Mouse (Mus musculus) stomach, embryonic 15.5 days (tissue): ENCODE data around the gene Rnf207. TPM values are rescaled to one million over a fixed set of nuclear protein-coding genes. Genes with fewer than 3 reads are reported as not detected.

Experiments
- ATAC-seq: fragments of 200-750 bp; cut with Nextera tagmentation; 2 replicates; pipeline ENCODE4 v1.8.0; 2017; ENCODE audit warnings: low read depth, moderate number of reproducible peaks, moderate TSS enrichment; ENCODE audit not compliant: insufficient read depth, low FRiP score
- H3K27ac ChIP-seq: fragments of 300-500 bp; sonication (generic); 2 replicates; pipeline ENCODE4 v1.5.1; 2015; ENCODE audit warnings: mild to moderate bottlenecking, inconsistent platforms
- H3K27me3 ChIP-seq: fragments of 300-500 bp; sonication (generic); replicated peaks from 2 replicates; pipeline ENCODE4 v1.6.1; 2015; ENCODE audit warnings: inconsistent platforms
- H3K36me3 ChIP-seq: fragments of 300-500 bp; sonication (generic); 2 replicates; pipeline ENCODE4 v1.6.1; 2015; ENCODE audit warnings: inconsistent platforms
- H3K4me1 ChIP-seq: fragments of 300-500 bp; sonication (generic); 2 replicates; pipeline ENCODE4 v1.6.1; 2015; ENCODE audit warnings: inconsistent platforms
- H3K4me2 ChIP-seq: fragments of 300-500 bp; sonication (generic); 2 replicates; pipeline ENCODE4 v1.6.1; 2015; ENCODE audit warnings: mild to moderate bottlenecking, inconsistent platforms
- H3K4me3 ChIP-seq: fragments of 300-500 bp; sonication (generic); replicated peaks from 2 replicates; pipeline ENCODE4 v1.5.1; 2015; ENCODE audit warnings: inconsistent platforms
- H3K9ac ChIP-seq: fragments of 300-500 bp; sonication (generic); 2 replicates; pipeline ENCODE4 v1.6.1; 2015; ENCODE audit warnings: inconsistent platforms
- H3K9me3 ChIP-seq: fragments of 300-500 bp; sonication (generic); 2 replicates; pipeline ENCODE4 v1.6.1; 2016; ENCODE audit warnings: inconsistent platforms
- WGBS: fragments of 180-500 bp; shearing (Covaris S2); methylation state at CpG from one replicate; pipeline ENCODE4 v1.1.7; 2015; 5-methylcytosine and 5-hydroxymethylcytosine counted together
- polyA plus RNA-seq: library from polyadenylated mRNA; unstranded; fragments of >200 nt; fragmentation: Nextera tagmentation; extraction: Ambion mirVana; gene quantifications from 2 replicates; pipeline ENCODE4 v1.2.1, GENCODE M21; 2015

Rnf207 gene
- polyA plus RNA-seq = 1.0 TPM in 2 replicates

DNA sequence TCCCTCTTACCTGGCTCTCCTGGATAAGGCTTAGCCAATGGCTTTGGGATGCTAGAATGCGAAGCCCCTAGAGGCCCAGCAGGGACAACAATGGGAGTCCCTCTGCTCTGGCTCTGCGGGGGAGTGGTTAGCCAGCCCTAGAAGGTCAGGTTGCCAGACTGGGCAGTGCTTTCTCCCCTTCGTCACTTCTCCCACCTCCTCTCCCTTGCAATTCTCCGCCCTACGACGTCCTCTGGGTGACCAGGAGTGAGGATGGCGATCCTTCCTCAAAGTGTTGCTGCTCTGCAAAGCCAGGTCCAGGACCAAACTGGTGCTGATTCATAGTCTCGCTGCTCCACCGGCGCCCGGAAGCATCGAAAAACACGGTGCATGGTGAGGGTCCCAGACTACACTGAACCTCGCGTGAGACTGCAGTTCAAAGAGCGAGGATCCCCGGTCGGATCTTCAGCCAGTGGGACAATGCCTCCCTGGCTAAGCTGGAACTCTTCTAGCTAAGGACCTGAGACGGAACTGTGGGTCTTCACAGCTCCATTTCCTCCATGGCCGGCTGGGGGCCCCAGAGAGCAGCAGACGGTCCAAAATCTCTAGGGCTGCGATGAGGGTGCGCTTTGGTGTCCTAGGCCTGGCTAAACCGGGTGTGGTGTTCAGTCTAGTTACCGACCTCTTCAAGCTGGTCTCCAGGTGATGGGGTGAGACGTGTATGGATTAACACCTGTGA, at the start of gene Rnf207:
Rnf207 (minus strand) TSS at position 477 of the 718 bp plus-strand sequence.
- no peaks in the 10 kb centered on the region for H3K9me3 ChIP-seq
- WGBS = 6% methylated on average over 26 of the region's 26 CpGs
- no peaks in the 10 kb centered on the region for H3K36me3 ChIP-seq
- H3K4me1 ChIP-seq = peaks cover 17% of the 10 kb centered on the region
- ATAC-seq = no peak
- peak within 1 kb of the TSS; percentile 45 for H3K4me2 ChIP-seq
- no peak within 1 kb of the TSS for H3K9ac ChIP-seq
- peak within 1 kb of the TSS; percentile 9; the same call in 1 of the 2 replicates for H3K4me3 ChIP-seq
- H3K27ac ChIP-seq = no peak within 1 kb of the TSS
- H3K27me3 ChIP-seq = peaks cover 41% of the 10 kb centered on the region

DNA sequence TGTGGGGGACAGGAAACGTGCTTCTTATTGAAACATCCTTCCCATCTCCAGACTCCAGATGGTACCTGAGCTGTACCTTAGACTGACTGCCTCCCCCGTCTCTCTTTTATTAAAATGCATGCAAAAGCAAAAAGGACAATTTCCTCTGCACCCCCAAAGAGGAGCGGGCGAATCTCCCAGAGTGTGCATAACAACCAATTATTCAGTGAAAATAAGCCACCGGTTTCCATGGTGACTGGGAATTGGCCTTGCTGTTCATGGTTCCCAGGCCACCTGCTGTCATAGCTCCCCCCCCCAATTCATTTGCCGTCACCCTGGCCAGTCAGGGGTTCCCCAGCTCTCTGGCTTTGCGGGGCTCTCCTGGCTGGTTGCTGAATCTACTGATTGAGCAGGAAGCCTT, 46.4 kb upstream of the Rnf207 start:
- H3K9ac ChIP-seq = no peak overlapping the region
- H3K9me3 ChIP-seq = no peaks in the 10 kb centered on the region
- H3K36me3 ChIP-seq = no peaks in the 10 kb centered on the region
- no peak overlapping the region for H3K27ac ChIP-seq
- H3K4me1 ChIP-seq = peaks cover 8% of the 10 kb centered on the region; the same call in 1 of the 2 replicates
- H3K27me3 ChIP-seq = peaks cover 12% of the 10 kb centered on the region
- H3K4me3 ChIP-seq = no peak overlapping the region
- 70% methylated on average over 7 of the region's 7 CpGs for WGBS
- no peak for ATAC-seq
- no peak overlapping the region for H3K4me2 ChIP-seq

DNA sequence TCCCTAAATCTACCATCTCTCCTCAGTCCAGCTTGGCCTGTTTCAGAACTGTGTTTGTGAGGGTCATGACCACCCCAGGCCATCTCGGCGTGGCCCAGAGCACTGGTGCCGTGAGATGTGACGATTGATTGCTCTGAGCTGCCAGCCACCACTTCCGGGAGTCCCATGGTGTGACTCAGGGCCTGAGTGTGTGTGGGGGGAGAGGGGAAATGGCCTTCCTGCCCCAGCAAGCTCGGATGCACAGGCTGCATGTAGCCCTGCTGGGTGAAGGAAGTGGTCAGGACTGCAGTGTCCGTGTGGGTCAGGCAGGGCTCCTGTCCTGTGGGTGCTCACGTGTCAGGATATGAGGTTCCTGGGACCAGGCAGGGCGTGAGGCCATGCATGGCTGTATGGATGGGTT, 43.4 kb upstream of the Rnf207 start:
- 47% methylated on average over 9 of the region's 9 CpGs for WGBS
- Histone ChIP-seq H3K4me2 (no peak overlapping the region), H3K27me3 (peaks cover 18% of the 10 kb centered on the region), H3K4me1 (peaks cover 8% of the 10 kb centered on the region; the same call in 1 of the 2 replicates), H3K9me3 (no peaks in the 10 kb centered on the region), H3K9ac (no peak overlapping the region), H3K27ac (no peak overlapping the region), H3K4me3 (no peak overlapping the region), H3K36me3 (no peaks in the 10 kb centered on the region)
- ATAC-seq = no peak

DNA sequence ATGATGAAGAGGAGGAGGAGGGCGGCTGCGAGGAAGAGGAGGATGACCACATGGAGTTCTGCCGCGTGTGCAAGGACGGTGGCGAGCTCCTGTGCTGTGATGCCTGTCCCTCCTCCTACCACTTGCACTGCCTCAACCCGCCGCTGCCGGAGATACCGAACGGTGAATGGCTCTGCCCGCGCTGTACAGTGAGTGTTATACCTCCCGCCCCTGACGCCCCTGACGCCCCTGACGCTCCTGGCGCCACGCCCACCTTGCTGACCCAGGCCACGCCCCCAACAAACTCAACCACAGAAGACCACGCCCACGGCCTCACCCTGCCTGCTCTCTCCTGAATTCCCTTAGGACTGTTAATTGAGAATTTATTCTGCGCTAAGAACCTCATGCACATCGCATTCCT, 42.1 kb upstream of the Rnf207 start:
- H3K36me3 ChIP-seq = no peaks in the 10 kb centered on the region
- peak overlapping the region; percentile 16; the same call in 1 of the 2 replicates for H3K4me3 ChIP-seq
- no peak overlapping the region for H3K27ac ChIP-seq
- no peak overlapping the region for H3K9ac ChIP-seq
- ATAC-seq = peak; percentile 67
- H3K4me2 ChIP-seq = peak overlapping the region; percentile 42
- 2% methylated on average over 23 of the region's 24 CpGs for WGBS
- H3K27me3 ChIP-seq = peaks cover 18% of the 10 kb centered on the region
- H3K9me3 ChIP-seq = no peaks in the 10 kb centered on the region
- peaks cover 8% of the 10 kb centered on the region; the same call in 1 of the 2 replicates for H3K4me1 ChIP-seq

DNA sequence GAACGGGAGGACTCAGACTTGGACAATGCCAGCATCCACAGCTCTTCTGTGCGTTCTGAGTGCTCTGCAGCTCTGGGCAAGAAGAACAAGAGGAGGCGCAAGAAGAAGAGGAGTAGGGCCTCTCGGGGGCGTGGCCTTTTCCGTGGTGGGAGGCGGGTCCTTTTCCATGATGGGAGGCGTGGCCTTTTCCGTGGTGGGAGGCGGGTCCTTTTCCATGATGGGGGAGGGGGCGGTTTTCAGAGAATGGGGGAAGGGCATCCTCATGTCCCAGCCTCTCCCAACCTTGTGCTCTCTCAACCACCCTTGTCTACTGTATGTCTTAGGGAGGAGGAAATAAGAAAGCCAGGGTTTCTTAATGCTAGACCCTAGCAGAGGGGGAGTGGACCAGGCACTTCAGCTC, 40.9 kb upstream of the Rnf207 start:
- ATAC-seq = no peak
- H3K9ac ChIP-seq = no peak overlapping the region
- H3K4me2 ChIP-seq = no peak overlapping the region
- H3K4me1 ChIP-seq = peaks cover 8% of the 10 kb centered on the region; the same call in 1 of the 2 replicates
- no peak overlapping the region for H3K4me3 ChIP-seq
- H3K27ac ChIP-seq = no peak overlapping the region
- no peaks in the 10 kb centered on the region for H3K36me3 ChIP-seq
- no peaks in the 10 kb centered on the region for H3K9me3 ChIP-seq
- 7% methylated on average over 11 of the region's 11 CpGs for WGBS
- H3K27me3 ChIP-seq = peaks cover 18% of the 10 kb centered on the region

DNA sequence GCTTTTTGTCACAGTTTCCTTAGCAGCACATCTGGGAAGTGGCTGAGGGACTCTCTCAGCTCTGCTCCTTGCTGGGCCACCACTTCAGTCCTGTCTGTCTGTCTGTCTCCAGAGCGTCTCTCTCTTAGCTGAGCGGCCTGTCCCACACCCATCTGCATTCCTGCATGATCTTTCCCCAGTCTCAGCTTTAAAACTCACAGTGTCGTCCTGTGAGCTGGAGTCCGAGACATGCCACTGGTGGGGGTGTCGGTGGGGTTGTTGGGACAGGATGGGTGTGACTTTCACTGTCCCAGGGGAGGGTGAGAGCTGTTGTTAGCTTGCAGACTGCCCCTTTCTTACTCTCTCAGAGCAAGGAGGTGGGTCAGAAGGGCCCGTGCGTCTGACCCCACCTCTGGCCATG, 36.9 kb upstream of the Rnf207 start:
- 73% methylated on average over 7 of the region's 7 CpGs for WGBS

DNA sequence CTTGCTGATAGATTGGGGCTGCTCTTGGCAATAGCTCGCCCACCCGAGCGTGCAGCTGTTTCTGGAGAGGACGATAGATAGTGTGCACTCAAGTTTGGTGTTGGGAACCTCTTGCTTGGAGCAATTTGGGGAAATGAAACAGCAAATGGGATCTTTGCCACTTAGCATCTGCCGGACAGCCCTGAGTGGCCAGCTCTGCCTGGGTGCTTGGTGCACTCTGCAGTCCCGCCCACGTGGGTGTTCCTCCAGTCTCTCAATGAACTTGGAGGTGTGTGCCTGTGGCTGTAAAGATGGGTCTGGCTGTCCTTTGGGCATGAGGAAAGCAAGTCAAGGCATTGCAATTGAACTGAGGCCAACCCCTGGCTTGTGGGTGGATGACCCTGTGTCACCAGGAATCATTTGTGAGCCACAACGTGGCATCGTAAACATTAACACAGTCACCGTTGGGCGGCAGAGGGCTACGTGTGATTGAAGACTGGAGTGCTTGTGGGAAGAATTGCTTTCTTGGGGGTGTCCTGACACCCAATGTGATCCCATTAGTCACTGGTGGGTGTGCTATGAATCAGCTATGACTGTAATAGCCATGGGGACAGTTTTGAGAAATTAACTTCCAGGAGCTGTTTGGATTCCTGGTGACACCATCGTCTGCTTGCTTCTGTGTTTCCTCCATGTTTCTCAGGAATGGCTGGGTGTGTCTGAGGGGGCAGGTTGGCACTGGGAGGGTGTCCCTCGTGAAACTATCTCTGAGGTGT, 35.3 kb upstream of the Rnf207 start:
- no peak overlapping the region for H3K27ac ChIP-seq
- H3K9me3 ChIP-seq = no peaks in the 10 kb centered on the region
- H3K27me3 ChIP-seq = peaks cover 21% of the 10 kb centered on the region
- WGBS = 74% methylated on average over 14 of the region's 14 CpGs
- no peak for ATAC-seq
- no peak overlapping the region for H3K4me2 ChIP-seq
- H3K4me3 ChIP-seq = no peak overlapping the region
- H3K36me3 ChIP-seq = no peaks in the 10 kb centered on the region
- no peak overlapping the region for H3K9ac ChIP-seq
- no peaks in the 10 kb centered on the region for H3K4me1 ChIP-seq

More for the DNA sequence above, 36.9 kb upstream of the Rnf207 start:
- H3K36me3 ChIP-seq = no peaks in the 10 kb centered on the region
- H3K27me3 ChIP-seq = peaks cover 24% of the 10 kb centered on the region
- H3K9ac ChIP-seq = no peak overlapping the region
- H3K27ac ChIP-seq = no peak overlapping the region
- H3K4me2 ChIP-seq = no peak overlapping the region
- no peak for ATAC-seq
- H3K9me3 ChIP-seq = no peaks in the 10 kb centered on the region
- peaks cover 2% of the 10 kb centered on the region; the same call in 1 of the 2 replicates for H3K4me1 ChIP-seq
- H3K4me3 ChIP-seq = no peak overlapping the region

DNA sequence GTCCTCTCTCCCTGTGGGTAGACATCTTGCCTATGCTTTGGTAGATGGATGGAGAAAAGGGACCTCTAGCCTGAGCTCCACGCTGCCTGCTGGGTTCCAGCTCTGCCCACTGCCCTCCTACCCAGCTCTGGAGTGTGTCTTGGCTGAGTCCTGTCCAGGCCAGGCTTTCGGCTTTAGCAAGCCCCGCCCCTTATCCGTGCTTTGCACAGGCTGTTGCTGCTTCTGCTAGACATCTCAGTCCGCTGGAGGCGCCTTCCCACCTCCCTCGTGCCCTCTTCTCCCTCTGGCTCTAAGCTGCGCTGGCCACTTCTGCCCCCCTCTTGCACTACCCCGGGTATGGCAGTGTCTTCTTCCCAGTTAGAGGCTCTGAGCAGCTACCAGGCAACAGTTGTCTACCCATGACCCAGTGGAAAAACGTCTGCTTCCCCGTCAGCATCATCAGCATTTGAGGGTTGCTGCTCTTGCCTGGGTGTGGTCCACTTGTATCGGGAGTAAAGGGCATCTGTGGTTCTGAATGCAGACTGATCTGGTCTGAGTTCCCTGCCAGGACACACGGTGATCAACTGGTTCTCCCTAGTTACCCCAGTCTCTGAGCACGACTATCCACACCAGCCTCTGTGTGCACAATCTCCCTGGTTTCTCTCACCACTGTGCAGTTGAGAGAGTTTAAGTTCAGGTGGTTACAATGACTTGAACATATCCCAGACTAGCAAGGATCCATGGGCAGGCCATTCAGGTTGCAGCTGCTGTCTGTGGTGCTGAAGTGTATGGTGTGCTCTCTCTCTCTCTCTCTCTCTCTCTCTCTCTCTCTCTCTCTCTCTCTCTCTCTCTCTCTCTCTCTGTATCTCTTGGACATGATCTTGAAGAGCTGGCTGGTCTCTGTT, 32.9 kb upstream of the Rnf207 start:
- H3K9me3 ChIP-seq = no peaks in the 10 kb centered on the region
- WGBS = 11% methylated on average over 14 of the region's 14 CpGs
- no peaks in the 10 kb centered on the region for H3K36me3 ChIP-seq
- no peak overlapping the region for H3K4me2 ChIP-seq
- H3K27me3 ChIP-seq = peaks cover 27% of the 10 kb centered on the region
- H3K27ac ChIP-seq = no peak overlapping the region
- no peak overlapping the region for H3K9ac ChIP-seq
- ATAC-seq = no peak
- no peak overlapping the region for H3K4me3 ChIP-seq
- H3K4me1 ChIP-seq = no peaks in the 10 kb centered on the region

DNA sequence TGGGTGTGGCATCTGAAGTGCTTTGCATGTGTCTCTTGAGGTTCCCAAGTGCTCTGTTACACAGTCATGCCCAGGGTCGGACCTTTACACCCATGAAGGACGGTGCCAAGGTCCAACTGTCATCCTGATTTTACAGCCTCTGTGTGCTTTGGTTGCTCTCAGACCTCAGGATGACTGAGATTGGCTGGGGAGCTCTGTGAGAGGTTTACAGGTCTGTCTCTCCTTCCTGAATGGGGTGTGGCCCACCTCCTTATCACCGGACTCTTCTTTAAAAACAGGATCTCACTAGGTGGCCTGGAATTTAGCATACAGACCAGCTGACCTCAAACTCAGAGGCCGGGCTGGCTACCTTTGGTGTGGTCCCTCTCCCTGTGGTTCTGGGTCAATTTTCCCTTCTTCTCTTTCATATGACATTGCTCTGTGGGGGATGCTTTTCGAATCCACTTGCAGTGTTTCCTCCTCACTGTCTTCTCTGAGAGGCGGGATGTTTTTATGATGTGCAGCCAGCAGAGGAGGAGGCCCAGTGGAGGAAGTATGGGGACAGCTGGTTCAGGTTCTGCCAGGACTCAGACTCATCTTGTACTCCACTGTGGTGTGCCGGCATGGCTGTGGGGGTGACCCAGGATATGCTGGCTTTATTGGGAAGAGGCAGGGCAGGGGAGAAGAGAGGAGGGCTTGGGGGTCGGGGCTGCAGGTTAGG, 32.1 kb upstream of the Rnf207 start:
- WGBS = 18% methylated on average over 8 of the region's 8 CpGs
- ATAC-seq = no peak

DNA sequence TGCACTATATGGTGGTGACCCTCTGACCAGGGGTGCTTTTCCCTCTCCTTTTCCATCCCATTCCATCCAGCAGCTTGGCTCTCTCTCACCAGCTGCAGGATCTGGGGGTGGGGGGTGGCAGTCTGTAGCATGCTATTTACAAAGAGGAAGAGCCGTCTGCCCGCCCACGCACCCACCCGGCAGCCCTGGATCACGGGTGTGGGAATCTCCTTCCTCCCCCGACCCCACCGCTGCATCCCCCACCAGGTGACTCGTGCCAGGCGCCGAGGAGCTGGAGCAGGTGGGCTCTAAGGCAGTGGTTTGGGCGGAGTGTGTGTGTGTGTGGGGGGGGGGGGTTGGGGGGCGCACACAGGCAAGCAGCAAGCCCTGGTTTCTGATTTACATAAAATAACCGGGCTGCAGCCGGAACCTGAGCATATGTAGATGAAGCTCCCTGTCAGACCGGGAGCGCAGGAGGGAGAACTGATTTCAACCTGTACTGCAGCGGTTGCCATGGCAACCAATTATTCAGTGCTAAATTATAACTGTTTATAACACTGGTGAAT, 31.1 kb upstream of the Rnf207 start:
- peaks cover 8% of the 10 kb centered on the region; the same call in 1 of the 2 replicates for H3K4me1 ChIP-seq
- no peak overlapping the region for H3K27ac ChIP-seq
- no peaks in the 10 kb centered on the region for H3K36me3 ChIP-seq
- H3K9ac ChIP-seq = no peak overlapping the region
- no peaks in the 10 kb centered on the region for H3K9me3 ChIP-seq
- H3K4me3 ChIP-seq = no peak overlapping the region
- WGBS = 3% methylated on average over 17 of the region's 17 CpGs
- ATAC-seq = no peak
- peaks cover 31% of the 10 kb centered on the region for H3K27me3 ChIP-seq
- no peak overlapping the region for H3K4me2 ChIP-seq

More for the DNA sequence above, 32.1 kb upstream of the Rnf207 start:
- no peak overlapping the region for H3K4me2 ChIP-seq
- no peak overlapping the region for H3K9ac ChIP-seq
- H3K27me3 ChIP-seq = peaks cover 31% of the 10 kb centered on the region
- H3K9me3 ChIP-seq = no peaks in the 10 kb centered on the region
- H3K36me3 ChIP-seq = no peaks in the 10 kb centered on the region
- H3K27ac ChIP-seq = no peak overlapping the region
- no peaks in the 10 kb centered on the region for H3K4me1 ChIP-seq
- no peak overlapping the region for H3K4me3 ChIP-seq
